Mouse (Mus musculus) hindbrain, embryonic 14.5 days (tissue): ENCODE data around the gene Akap13. TPM values are rescaled to one million over a fixed set of nuclear protein-coding genes. Genes with fewer than 3 reads are reported as not detected.

Source experiments
- ATAC-seq: fragments of 200-750 bp; cut with Nextera tagmentation; 2 replicates; pipeline ENCODE4 v1.8.0; 2017; ENCODE audit warnings: moderate number of reproducible peaks, mild to moderate bottlenecking, moderate TSS enrichment, moderate library complexity; ENCODE audit not compliant: low FRiP score
- DNase-seq: peaks from one replicate; pipeline ENCODE4 v3.0.0-alpha.2; 2015; ENCODE audit warnings: low spot score
- H3K27ac ChIP-seq: fragments of 300-500 bp; sonication (generic); 2 replicates; pipeline ENCODE4 v1.5.1; 2014; ENCODE audit warnings: mild to moderate bottlenecking, moderate library complexity
- H3K27me3 ChIP-seq: fragments of 300-500 bp; sonication (generic); 2 replicates; pipeline ENCODE4 v1.6.1; 2014; ENCODE audit warnings: mild to moderate bottlenecking, low read length, mixed read lengths; ENCODE audit not compliant: control insufficient read depth, insufficient read depth
- H3K36me3 ChIP-seq: fragments of 300-500 bp; sonication (generic); replicated peaks from 2 replicates; pipeline ENCODE4 v1.6.1; 2014; ENCODE audit not compliant: control insufficient read depth, insufficient read depth
- H3K4me1 ChIP-seq: fragments of 300-500 bp; sonication (generic); replicated peaks from 2 replicates; pipeline ENCODE4 v1.6.1; 2014; ENCODE audit warnings: antibody characterized with exemption, low read length, mixed read lengths; ENCODE audit not compliant: control insufficient read depth, insufficient read depth
- H3K4me2 ChIP-seq: fragments of 300-500 bp; sonication (generic); replicated peaks from 2 replicates; pipeline ENCODE4 v1.6.1; 2014; ENCODE audit warnings: mild to moderate bottlenecking, moderate library complexity
- H3K4me3 ChIP-seq: fragments of 300-500 bp; sonication (generic); replicated peaks from 2 replicates; pipeline ENCODE4 v1.5.1; 2014; ENCODE audit warnings: mild to moderate bottlenecking, low read length
- H3K9ac ChIP-seq: fragments of 300-500 bp; sonication (generic); 2 replicates; pipeline ENCODE4 v1.6.1; 2014
- H3K9me3 ChIP-seq: fragments of 300-500 bp; sonication (generic); 2 replicates; pipeline ENCODE4 v1.6.1; 2016; ENCODE audit warnings: low read length; ENCODE audit not compliant: control insufficient read depth
- WGBS: fragments of 180-500 bp; shearing (Covaris S2); extraction: QIAGEN DNeasy Blood & Tissue Kit; methylation state at CpG from one replicate; pipeline ENCODE4 v1.1.7; 2014; 5-methylcytosine and 5-hydroxymethylcytosine counted together
- polyA plus RNA-seq: library from polyadenylated mRNA; unstranded; fragments of >200 nt; fragmentation: Nextera tagmentation; extraction: Ambion mirVana; gene quantifications from 2 replicates; pipeline ENCODE4 v1.2.1, GENCODE M21; 2014

The Akap13 gene
- polyA plus RNA-seq, 1 experiment from 2014 or later: 19.8 TPM

DNA sequence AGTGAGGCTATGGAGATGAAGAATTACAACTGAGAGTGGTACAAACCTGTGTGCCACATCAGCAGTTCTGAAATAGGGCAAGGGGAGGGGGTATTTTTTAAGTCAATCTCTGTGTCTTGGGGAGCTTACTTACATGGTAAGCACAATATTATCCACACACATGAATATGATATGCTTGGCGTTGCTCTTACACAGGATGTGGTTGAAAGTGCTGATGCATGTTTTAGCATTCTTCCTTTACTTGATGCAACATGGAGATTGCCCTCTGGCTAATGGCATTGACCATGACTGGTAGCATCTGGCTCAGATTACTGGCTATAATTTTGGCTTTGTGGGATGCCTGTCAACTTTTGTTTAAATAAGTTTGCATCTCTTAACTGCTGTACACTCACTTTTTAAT is 194.6 kb downstream of the Akap13 start:
- no peak overlapping the region for H3K9ac ChIP-seq
- H3K36me3 ChIP-seq: no peaks in the 10 kb centered on the region
- WGBS: 86% methylated on average over 1 of the region's 1 CpGs
- H3K27me3 ChIP-seq: no peaks in the 10 kb centered on the region
- H3K27ac ChIP-seq: no peak overlapping the region
- no peak overlapping the region for H3K4me2 ChIP-seq
- DNase-seq (no peak), ATAC-seq (no peak)
- H3K9me3 ChIP-seq: no peaks in the 10 kb centered on the region
- H3K4me1 ChIP-seq: 0 out of 2 replicates have a peak, but pooled peaks cover 4% of the 10 kb centered on the region
- H3K4me3 ChIP-seq: no peak overlapping the region

DNA sequence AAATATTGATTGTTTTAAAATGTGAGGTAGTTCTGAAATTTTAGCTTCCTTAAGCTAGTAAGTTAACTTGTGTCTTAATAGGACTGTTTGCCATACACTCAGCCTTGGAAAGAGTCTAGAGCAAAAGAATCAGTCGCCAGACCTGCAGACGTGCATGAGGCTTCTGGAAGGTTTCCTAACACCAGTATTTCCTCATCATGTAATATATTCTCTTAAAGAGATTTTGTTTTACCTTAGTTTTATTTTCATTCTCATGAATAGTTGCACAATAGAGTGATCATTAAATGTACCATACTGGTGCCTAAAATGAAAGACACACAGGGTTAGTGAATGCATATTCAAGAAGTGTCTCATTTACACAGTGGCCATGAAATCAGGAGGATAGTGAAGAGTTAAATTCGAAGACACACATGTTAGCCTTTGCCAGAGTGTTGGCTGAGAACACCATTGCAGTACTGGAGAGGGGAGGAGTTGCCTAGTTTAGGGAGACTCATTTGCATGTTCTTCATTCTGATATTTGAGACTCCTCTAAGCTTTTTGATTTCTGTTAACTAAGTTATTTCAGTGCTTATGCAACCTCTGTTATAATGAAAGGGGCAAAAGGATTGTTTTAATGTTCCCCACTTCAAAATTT is 198.5 kb downstream of the Akap13 start:
- ATAC-seq: no peak
- Histone ChIP-seq H3K27me3 (no peaks in the 10 kb centered on the region), H3K27ac (no peak overlapping the region), H3K9me3 (no peaks in the 10 kb centered on the region), H3K36me3 (no peaks in the 10 kb centered on the region), H3K4me1 (no peaks in the 10 kb centered on the region), H3K4me2 (no peak overlapping the region), H3K4me3 (no peak overlapping the region), H3K9ac (no peak overlapping the region)
- 74% methylated on average over 3 of the region's 3 CpGs for WGBS
- no peak for DNase-seq

DNA sequence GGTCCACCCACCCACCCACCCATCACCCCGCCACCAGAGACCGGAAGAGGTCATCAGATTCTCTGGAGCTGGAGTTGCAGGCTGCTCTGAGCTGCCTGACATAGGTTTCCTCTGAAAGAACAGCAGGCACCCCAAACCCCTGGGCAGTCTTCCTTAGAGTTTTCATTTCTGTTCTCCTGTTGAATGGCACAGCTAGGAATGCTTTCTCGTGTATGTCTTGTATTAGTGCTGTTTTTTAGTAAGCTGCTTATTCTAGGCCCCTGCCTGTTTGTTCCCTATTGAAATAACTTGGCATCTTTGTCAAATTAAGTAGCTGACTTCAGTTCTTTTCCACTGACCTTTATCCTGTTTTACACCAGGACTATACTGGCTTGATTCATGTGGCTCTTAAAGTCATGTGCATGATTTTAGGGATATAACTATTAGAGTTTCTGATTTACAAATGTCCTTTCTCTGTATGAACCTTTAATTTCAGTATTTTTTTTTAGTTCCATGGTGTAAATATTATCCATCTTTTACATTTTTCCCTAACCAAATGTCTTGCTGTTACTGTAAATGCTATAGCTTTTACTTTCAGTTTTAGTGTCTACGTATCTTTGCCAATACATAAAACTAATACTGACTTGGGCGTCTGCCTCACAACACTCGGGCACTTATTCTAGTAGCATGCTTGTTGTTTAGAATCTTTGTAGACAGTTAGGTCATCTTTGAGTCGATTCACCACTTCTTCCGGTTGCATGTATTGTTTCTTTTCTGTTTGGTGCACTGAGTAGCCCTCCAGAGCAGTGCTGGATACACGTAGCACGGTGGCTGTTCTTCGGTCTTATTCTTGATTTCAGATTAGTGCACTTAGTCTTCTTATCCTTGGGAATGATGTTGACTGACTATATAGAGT is 200.1 kb downstream of the Akap13 start:
- H3K9ac ChIP-seq: no peak overlapping the region
- no peaks in the 10 kb centered on the region for H3K27me3 ChIP-seq
- DNase-seq: no peak
- WGBS: 80% methylated on average over 11 of the region's 11 CpGs
- H3K4me1 ChIP-seq: no peaks in the 10 kb centered on the region
- no peak overlapping the region for H3K4me2 ChIP-seq
- H3K9me3 ChIP-seq: no peaks in the 10 kb centered on the region
- H3K4me3 ChIP-seq: no peak overlapping the region
- H3K27ac ChIP-seq: no peak overlapping the region
- no peak for ATAC-seq
- no peaks in the 10 kb centered on the region for H3K36me3 ChIP-seq

DNA sequence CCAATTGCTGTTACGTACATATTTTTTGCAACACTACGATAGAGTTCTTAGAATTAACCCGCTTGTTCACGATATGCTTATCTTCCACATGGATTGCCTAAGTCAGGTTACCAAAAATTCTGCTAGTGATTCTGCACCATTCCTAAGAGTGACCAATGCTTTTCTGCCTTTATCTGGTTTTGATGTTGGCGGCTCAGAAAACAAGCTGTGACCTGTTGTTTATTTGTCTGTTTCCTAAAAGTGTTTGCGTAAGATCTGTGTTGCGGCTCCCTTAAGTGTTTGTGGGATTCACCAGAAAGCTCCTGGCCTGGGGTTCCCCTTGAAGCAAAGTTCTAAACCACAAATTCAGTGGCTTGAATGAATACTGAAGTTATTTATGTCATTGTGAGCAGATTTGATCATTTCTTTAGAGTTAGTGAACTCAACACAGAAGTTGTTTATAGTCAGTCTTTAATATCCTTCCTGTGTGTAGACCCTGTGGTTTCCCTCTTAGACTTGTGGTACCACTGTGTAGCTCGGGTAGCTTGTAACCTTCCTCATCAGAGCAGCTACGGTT is 201.0 kb downstream of the Akap13 start:
- Histone ChIP-seq H3K4me1 (no peaks in the 10 kb centered on the region), H3K27me3 (no peaks in the 10 kb centered on the region), H3K9me3 (no peaks in the 10 kb centered on the region), H3K27ac (no peak overlapping the region; the same call in 1 of the 2 replicates), H3K4me2 (no peak overlapping the region), H3K9ac (no peak overlapping the region), H3K4me3 (no peak overlapping the region), H3K36me3 (no peaks in the 10 kb centered on the region)
- ATAC-seq (no peak), DNase-seq (no peak)
- 89% methylated on average over 9 of the region's 9 CpGs for WGBS

DNA sequence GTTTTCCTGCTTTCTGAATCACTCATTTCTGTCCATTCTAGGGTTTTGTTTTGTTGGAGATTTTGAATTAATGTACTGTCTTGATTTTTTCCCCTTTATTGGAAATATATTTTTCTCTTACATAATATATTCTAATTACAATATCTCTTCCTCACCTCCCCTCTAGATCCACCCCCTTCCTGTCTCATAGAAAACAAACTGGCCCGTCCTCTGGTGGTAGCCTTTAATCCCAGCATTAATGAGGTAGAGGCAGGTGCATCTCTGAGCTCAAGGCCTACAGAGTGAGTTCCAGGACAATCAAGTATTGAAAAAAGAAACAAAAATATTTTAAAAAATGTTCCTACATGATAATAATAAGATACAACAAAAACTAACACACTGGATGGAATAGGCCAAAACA is 201.6 kb downstream of the Akap13 start:
- no peaks in the 10 kb centered on the region for H3K9me3 ChIP-seq
- no peak overlapping the region for H3K9ac ChIP-seq
- no peaks in the 10 kb centered on the region for H3K27me3 ChIP-seq
- ATAC-seq (no peak), DNase-seq (no peak)
- H3K4me3 ChIP-seq: no peak overlapping the region
- no peak overlapping the region for H3K27ac ChIP-seq
- H3K4me1 ChIP-seq: no peaks in the 10 kb centered on the region
- 85% methylated on average over 1 of the region's 1 CpGs for WGBS
- no peak overlapping the region for H3K4me2 ChIP-seq
- H3K36me3 ChIP-seq: no peaks in the 10 kb centered on the region

DNA sequence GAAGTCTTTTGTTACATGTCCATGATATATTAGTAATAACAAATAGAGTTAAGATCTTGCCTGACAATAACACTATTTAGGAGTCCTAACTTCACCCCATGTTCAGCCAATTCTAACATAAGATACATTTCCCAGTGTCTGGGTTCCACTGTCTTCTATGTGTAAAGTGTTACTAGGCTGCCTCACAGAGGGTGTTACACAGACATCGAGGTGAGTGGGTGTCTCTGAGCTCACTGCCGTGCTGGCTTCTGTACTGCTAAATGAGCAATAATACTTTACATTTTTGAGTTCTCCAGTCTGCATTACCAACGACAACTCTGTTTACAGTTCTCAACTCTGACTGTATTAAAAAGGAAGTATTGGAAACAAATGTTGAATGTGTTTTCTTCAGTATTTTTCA is 209.1 kb downstream of the Akap13 start:
- H3K4me3 ChIP-seq: no peak overlapping the region
- no peaks in the 10 kb centered on the region; the same call in 1 of the 2 replicates for H3K36me3 ChIP-seq
- 96% methylated on average over 3 of the region's 3 CpGs for WGBS
- H3K9me3 ChIP-seq: no peaks in the 10 kb centered on the region
- H3K4me2 ChIP-seq: no peak overlapping the region
- no peaks in the 10 kb centered on the region for H3K27me3 ChIP-seq
- H3K27ac ChIP-seq: no peak overlapping the region
- ATAC-seq (no peak), DNase-seq (no peak)
- no peaks in the 10 kb centered on the region for H3K4me1 ChIP-seq
- H3K9ac ChIP-seq: no peak overlapping the region

DNA sequence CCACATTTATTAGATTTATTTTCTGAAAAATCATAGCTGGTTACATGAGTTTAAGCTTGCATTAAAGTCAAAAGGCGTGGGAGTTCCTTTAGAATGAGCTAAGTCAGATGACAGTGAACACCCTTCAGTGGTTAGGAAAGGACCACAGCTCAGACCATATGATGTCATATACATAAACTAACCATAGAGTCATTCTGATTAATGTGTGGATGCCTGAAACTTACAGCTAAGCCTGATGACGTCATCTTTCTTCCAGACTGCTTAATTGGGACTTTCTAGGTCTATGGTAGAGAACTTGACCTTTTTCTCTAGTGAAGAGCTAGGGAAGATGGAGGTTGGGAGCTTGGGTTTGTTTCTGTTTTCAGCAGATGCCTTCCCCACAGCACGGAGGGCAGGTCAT is 211.6 kb downstream of the Akap13 start:
- ATAC-seq (no peak), DNase-seq (no peak)
- no peaks in the 10 kb centered on the region for H3K27me3 ChIP-seq
- no peak overlapping the region for H3K4me3 ChIP-seq
- H3K4me1 ChIP-seq: no peaks in the 10 kb centered on the region
- H3K27ac ChIP-seq: no peak overlapping the region
- H3K9ac ChIP-seq: no peak overlapping the region
- H3K4me2 ChIP-seq: no peak overlapping the region
- 94% methylated on average over 3 of the region's 3 CpGs for WGBS
- H3K9me3 ChIP-seq: no peaks in the 10 kb centered on the region
- H3K36me3 ChIP-seq: no peaks in the 10 kb centered on the region; the same call in 1 of the 2 replicates

DNA sequence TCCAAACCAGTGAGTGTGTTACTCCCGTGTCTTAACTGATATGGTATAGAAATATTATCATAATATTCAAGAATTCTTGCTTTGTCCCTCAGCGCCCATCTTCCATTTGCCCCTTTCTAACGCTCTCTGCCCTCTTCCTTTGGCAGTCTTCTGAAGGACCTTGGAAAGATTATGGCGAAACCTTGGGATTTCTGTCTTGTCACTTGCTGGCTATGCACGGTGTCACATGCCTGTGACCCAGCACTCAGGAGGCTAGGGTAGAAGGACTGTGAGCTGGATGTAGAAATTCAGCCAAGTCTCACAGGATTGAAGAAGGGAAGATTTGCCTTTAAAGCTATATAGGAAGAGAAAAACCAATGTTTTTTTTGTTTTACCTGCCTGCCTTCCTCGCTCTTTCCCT is 212.2 kb downstream of the Akap13 start:
- no peak for ATAC-seq
- DNase-seq: no peak
- H3K4me3 ChIP-seq: no peak overlapping the region
- H3K9ac ChIP-seq: no peak overlapping the region
- no peaks in the 10 kb centered on the region for H3K27me3 ChIP-seq
- no peak overlapping the region for H3K27ac ChIP-seq
- H3K36me3 ChIP-seq: no peaks in the 10 kb centered on the region; the same call in 1 of the 2 replicates
- no peak overlapping the region for H3K4me2 ChIP-seq
- 95% methylated on average over 6 of the region's 6 CpGs for WGBS
- H3K9me3 ChIP-seq: no peaks in the 10 kb centered on the region
- H3K4me1 ChIP-seq: no peaks in the 10 kb centered on the region

DNA sequence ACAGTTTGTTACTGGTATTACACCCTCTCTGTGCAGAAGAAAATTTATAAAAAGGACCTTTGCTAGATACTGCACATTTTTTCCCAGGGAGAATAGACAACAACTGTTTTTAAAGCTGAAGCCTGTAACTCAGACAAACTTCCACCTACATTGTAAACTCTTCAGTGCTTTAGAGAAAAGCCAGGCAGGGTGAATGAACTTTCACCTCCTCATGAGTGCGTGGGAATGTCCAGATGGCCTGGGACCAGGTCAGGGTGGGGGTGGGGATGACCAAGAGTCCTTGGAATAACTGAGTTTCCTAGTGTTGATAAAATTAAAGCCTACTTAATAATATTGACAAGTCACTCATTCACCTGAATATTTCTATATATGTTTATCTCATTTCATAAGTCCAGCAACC is 213.1 kb downstream of the Akap13 start:
- H3K4me3 ChIP-seq: no peak overlapping the region
- no peaks in the 10 kb centered on the region for H3K9me3 ChIP-seq
- H3K27ac ChIP-seq: no peak overlapping the region
- H3K27me3 ChIP-seq: no peaks in the 10 kb centered on the region
- no peak overlapping the region for H3K9ac ChIP-seq
- 50% methylated on average over 1 of the region's 1 CpGs for WGBS
- ATAC-seq: no peak
- no peak overlapping the region for H3K4me2 ChIP-seq
- no peaks in the 10 kb centered on the region; the same call in 1 of the 2 replicates for H3K36me3 ChIP-seq
- no peak for DNase-seq
- no peaks in the 10 kb centered on the region for H3K4me1 ChIP-seq
